Mouse (Mus musculus): ENCODE measurements around the gene Hdgfl3. TPM values are rescaled to one million over a fixed set of nuclear protein-coding genes. Genes with fewer than 3 reads are reported as not detected.
"Not testable (repeated sequence)": the region's sequence is repeated elsewhere in the genome, so short reads cannot be mapped to it uniquely, and the experiment has no call there.

Gene Hdgfl3
- polyA plus RNA-seq, 1 experiment from 2014 or later = 11.0 TPM

- WGBS = 89% methylated on average over 7 of the region's 7 CpGs
- Histone ChIP-seq H3K4me1 (replicated peaks) (peaks cover 11% of the 10 kb centered on the region), H3K27ac (no peak overlapping the region), H3K9ac (no peak overlapping the region), H3K27me3 (no peaks in the 10 kb centered on the region), H3K4me2 (no peak overlapping the region), H3K4me3 (no peak overlapping the region), H3K36me3 (no peaks in the 10 kb centered on the region), H3K9me3 (replicated peaks) (no peaks in the 10 kb centered on the region)
- ATAC-seq (replicated peaks; ENCODE audit: insufficient number of reproducible peaks, insufficient read depth, low FRiP score, low read depth) = no peak
Observed at GRCm38 (mm10) chr7:81842141-81842540, 92.1 kb downstream of the Hdgfl3 start.

GRCm38 (mm10) chr7:81841439-81841838, 92.8 kb downstream of the Hdgfl3 start:
- H3K4me3 ChIP-seq = no peak overlapping the region
- no peaks in the 10 kb centered on the region for H3K9me3 ChIP-seq (replicated peaks)
- H3K27ac ChIP-seq = no peak overlapping the region
- H3K4me1 ChIP-seq (replicated peaks) = peaks cover 11% of the 10 kb centered on the region
- H3K4me2 ChIP-seq = no peak overlapping the region
- ATAC-seq (replicated peaks; ENCODE audit: insufficient number of reproducible peaks, insufficient read depth, low FRiP score, low read depth) = no peak
- H3K27me3 ChIP-seq = no peaks in the 10 kb centered on the region
- 83% methylated on average over 6 of the region's 6 CpGs for WGBS
- H3K9ac ChIP-seq = no peak overlapping the region
- no peaks in the 10 kb centered on the region for H3K36me3 ChIP-seq

- Histone ChIP-seq H3K9ac (no peak overlapping the region), H3K27ac (peak overlapping the region; percentile 63), H3K4me1 (replicated peaks) (peaks cover 11% of the 10 kb centered on the region), H3K27me3 (no peaks in the 10 kb centered on the region), H3K4me2 (no peak overlapping the region), H3K9me3 (replicated peaks) (no peaks in the 10 kb centered on the region; the same call in 1 of the 2 replicates), H3K4me3 (no peak overlapping the region), H3K36me3 (no peaks in the 10 kb centered on the region)
- WGBS = 21% methylated on average over 7 of the region's 7 CpGs
- ATAC-seq (replicated peaks; ENCODE audit: insufficient number of reproducible peaks, insufficient read depth, low FRiP score, low read depth) = no peak
Observed at GRCm38 (mm10) chr7:81840661-81841181, 93.6 kb downstream of the Hdgfl3 start.

- Histone ChIP-seq H3K4me3 (no peak overlapping the region), H3K27me3 (no peaks in the 10 kb centered on the region), H3K9ac (no peak overlapping the region), H3K27ac (no peak overlapping the region), H3K9me3 (replicated peaks) (no peaks in the 10 kb centered on the region; the same call in 1 of the 2 replicates), H3K4me1 (replicated peaks) (peaks cover 11% of the 10 kb centered on the region), H3K36me3 (no peaks in the 10 kb centered on the region), H3K4me2 (no peak overlapping the region)
- 66% methylated on average over 6 of the region's 6 CpGs for WGBS
- no peak for ATAC-seq (replicated peaks; ENCODE audit: insufficient number of reproducible peaks, insufficient read depth, low FRiP score, low read depth)
Observed at GRCm38 (mm10) chr7:81839746-81840145, 94.5 kb downstream of the Hdgfl3 start.

- H3K36me3 ChIP-seq; H3K9ac ChIP-seq; ATAC-seq (replicated peaks; ENCODE audit: insufficient number of reproducible peaks, insufficient read depth, low FRiP score, low read depth); H3K27ac ChIP-seq; H3K4me2 ChIP-seq; H3K4me3 ChIP-seq; H3K27me3 ChIP-seq; H3K9me3 ChIP-seq (replicated peaks): not testable (repeated sequence)
- WGBS = 74% methylated on average over 5 of the region's 5 CpGs
- peaks cover 11% of the 10 kb centered on the region for H3K4me1 ChIP-seq (replicated peaks)
Observed at GRCm38 (mm10) chr7:81837771-81838170, 96.5 kb downstream of the Hdgfl3 start.

GRCm38 (mm10) chr7:81835430-81835829, 98.8 kb downstream of the Hdgfl3 start:
- no peaks in the 10 kb centered on the region for H3K27me3 ChIP-seq
- no peak for ATAC-seq (replicated peaks; ENCODE audit: insufficient number of reproducible peaks, insufficient read depth, low FRiP score, low read depth)
- H3K4me3 ChIP-seq = no peak overlapping the region
- no peak overlapping the region for H3K9ac ChIP-seq
- H3K36me3 ChIP-seq = no peaks in the 10 kb centered on the region
- no peaks in the 10 kb centered on the region; the same call in 1 of the 2 replicates for H3K9me3 ChIP-seq (replicated peaks)
- 84% methylated on average over 5 of the region's 5 CpGs for WGBS
- no peak overlapping the region for H3K4me2 ChIP-seq
- peaks cover 3% of the 10 kb centered on the region for H3K4me1 ChIP-seq (replicated peaks)
- no peak overlapping the region for H3K27ac ChIP-seq

- no peaks in the 10 kb centered on the region for H3K36me3 ChIP-seq
- no peak overlapping the region for H3K9ac ChIP-seq
- H3K27me3 ChIP-seq = no peaks in the 10 kb centered on the region
- no peak overlapping the region for H3K4me2 ChIP-seq
- H3K9me3 ChIP-seq (replicated peaks) = no peaks in the 10 kb centered on the region; the same call in 1 of the 2 replicates
- H3K27ac ChIP-seq = no peak overlapping the region
- no peak for ATAC-seq (replicated peaks; ENCODE audit: insufficient number of reproducible peaks, insufficient read depth, low FRiP score, low read depth)
- peaks cover 2% of the 10 kb centered on the region for H3K4me1 ChIP-seq (replicated peaks)
- no peak overlapping the region for H3K4me3 ChIP-seq
Observed at GRCm38 (mm10) chr7:81834847-81835246, 99.4 kb downstream of the Hdgfl3 start.

Other genes starting within 250 kb of the Hdgfl3 start
- gene Homer2, start 226.9 kb downstream of the Hdgfl3 start, polyA plus RNA-seq (2015; fragmentation: Nextera tagmentation; extraction: Ambion mirVana) = 59.5 and 63.4 TPM in 2 replicates
- 84.3 and 84.4 TPM in 2 replicates for gene Ramac, start 171.5 kb downstream of the Hdgfl3 start, polyA plus RNA-seq (2015; fragmentation: Nextera tagmentation; extraction: Ambion mirVana)
- 31.0 and 40.8 TPM in 2 replicates for gene 3110040N11Rik, start 145.0 kb downstream of the Hdgfl3 start, polyA plus RNA-seq (2015; fragmentation: Nextera tagmentation; extraction: Ambion mirVana)
- gene Btbd1, start 105.0 kb downstream of the Hdgfl3 start, polyA plus RNA-seq (2015; fragmentation: Nextera tagmentation; extraction: Ambion mirVana) = 83.1 and 85.4 TPM in 2 replicates
- not detected in 2 replicates for gene Gm10160, start 78.7 kb downstream of the Hdgfl3 start, polyA plus RNA-seq (2015; fragmentation: Nextera tagmentation; extraction: Ambion mirVana)
- 28.2 and 33.6 TPM in 2 replicates for gene Tm6sf1, start 75.5 kb downstream of the Hdgfl3 start, polyA plus RNA-seq (2015; fragmentation: Nextera tagmentation; extraction: Ambion mirVana)
- gene Bnc1, start 57.8 kb upstream of the Hdgfl3 start, polyA plus RNA-seq (2015; fragmentation: Nextera tagmentation; extraction: Ambion mirVana) = 3.1 and 4.1 TPM in 2 replicates
- 5.8 and 6.2 TPM in 2 replicates for gene Sh3gl3, start 239.4 kb upstream of the Hdgfl3 start, polyA plus RNA-seq (2015; fragmentation: Nextera tagmentation; extraction: Ambion mirVana)